Mouse (Mus musculus) adipocyte (in vitro differentiated cells): ENCODE results near the gene Col18a1.

Experiments used
- DNase-seq: peaks from one replicate; pipeline ENCODE4 v3.0.0-alpha.2; 2016; ENCODE audit warnings: low spot score

Col18a1 gene

DNA sequence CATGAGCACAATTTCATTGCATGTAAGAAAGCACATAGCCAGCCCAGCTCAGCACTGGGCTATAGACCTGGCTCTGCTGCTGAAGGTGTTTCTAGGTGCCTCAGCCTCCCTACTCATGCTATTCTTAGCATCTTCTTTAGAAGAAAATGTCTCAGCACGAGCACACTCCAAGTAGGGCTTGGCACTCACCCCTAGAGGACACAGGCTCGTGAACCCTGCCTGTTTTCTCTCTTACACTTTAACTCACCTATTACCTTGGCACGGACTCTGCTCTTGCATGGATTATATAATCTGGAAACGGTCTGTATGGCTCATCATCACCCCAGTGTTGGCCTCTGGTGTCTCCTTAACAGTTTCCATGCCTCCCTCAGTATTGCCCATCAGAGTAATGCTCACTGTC lies 154.7 kb downstream of the Col18a1 start:
- DNase-seq = no peak

DNA sequence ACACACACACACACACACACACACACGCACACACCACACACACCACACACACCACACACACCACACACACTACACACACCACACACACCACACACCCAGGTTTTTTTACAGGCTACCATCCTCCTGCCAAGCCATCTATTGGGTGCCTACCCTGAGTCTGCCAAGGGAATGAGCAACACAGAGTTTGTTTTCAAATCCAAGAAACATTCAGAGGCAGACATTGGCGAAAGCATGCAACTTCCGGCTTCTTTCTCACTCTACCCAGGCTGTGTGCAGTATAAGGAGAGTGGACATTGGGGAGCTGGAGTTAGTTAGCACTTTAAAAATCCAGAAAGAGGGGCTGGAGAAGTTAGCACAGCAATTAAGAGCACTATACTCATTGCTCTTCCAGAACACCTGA lies 157.7 kb downstream of the Col18a1 start:
- DNase-seq = no peak

DNA sequence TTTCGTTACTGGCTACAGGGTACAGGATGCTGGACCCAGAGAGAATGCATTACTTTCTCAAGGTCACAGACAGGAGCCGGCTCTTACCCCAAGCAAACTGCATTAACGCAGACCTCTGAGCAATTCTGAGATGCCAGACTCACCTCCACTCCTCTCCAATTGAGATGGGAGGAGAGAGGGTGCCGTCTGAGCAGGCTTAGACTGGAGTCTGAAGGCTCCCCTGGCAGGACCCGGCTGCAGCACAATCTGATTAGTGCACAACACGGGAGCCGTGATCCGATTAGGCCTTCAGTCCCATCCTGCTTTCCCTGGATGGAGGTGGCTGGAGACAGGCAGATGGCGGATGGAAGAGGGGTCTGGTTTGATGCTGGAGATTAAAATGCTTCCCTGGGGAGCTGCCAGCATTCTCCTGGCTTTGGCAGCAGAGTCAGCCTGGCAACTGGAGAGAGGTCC lies 158.2 kb downstream of the Col18a1 start:
- DNase-seq = no peak

DNA sequence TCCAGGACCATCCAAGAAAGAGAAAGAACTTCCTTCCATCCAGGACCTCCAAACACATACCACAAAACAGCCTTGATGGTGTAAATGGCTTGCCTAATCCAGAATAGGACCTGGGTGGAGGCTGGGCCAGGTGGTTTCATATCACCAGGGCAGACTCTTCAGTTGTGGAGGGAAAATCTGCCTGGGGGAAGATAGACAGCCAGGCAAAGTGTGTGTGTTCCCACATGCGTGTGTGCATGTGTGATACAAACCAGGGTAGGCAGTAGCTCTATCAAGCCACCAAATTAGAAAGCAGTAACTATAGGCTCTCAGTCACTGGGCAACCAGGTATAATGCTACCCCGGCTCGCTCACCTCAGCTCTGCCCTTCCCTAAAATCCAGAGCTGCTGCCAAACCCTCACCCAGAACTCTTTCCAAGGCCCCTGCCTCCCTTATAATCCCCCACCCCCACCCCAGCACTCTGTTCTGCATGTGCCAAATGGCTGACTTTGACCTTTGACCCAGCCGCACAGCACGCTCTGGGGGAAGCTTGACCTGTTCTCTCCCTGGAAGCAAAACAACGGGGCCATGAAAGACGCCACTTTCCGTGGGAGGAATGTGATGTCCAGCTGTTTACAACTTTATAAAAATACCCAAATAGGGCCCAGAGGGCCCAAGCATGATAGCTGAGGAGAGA lies 158.8 kb downstream of the Col18a1 start:
- DNase-seq = no peak

DNA sequence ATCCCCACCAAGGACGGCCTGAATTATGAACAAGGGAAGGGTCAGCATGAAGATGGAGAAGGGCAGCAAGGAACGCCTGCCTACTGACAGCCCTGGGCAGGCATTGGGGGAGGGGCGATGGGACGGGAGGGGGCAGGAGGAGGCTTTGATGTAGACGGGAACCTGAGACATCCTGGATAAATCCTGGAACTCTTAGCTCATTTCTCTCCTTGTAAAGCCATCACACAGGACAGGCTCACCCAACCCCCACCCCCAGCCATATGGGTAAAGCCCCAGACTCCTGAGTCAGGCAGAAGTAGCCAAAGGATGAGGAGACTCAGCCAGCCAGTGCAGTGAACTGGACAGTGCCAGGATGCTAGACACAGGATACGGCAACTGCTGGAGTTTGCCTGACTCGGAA lies 161.4 kb downstream of the Col18a1 start:
- no peak for DNase-seq
